Mouse (Mus musculus): ENCODE results near the gene Zmynd15.
A peak's percentile ranks its signal among the peaks of the same experiment; 100 is the strongest.
"Not testable (repeated sequence)": the region's sequence is repeated elsewhere in the genome, so short reads cannot be mapped to it uniquely, and the experiment has no call there.

The Zmynd15 gene

DNA sequence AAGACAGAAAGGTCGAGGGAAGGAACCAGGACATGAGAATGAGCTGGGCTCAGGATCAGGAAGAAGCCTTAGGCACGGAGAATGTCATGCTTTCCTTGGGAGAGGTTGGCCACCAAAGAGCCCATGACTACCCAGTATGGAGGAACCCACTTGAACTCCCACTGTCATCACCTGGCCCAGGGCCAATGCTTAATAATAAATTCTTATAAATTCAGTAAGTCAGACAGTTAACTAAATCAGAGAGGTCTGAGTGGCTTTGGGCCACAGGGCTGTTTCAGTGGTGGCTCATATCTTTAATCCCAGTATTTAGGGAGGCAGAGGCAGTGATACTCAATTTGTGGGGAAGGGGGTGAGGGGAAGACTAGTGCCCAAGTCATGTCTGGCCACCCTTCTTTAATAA is 8.3 kb upstream of the Zmynd15 start:
- DNase-seq: no peak

DNA sequence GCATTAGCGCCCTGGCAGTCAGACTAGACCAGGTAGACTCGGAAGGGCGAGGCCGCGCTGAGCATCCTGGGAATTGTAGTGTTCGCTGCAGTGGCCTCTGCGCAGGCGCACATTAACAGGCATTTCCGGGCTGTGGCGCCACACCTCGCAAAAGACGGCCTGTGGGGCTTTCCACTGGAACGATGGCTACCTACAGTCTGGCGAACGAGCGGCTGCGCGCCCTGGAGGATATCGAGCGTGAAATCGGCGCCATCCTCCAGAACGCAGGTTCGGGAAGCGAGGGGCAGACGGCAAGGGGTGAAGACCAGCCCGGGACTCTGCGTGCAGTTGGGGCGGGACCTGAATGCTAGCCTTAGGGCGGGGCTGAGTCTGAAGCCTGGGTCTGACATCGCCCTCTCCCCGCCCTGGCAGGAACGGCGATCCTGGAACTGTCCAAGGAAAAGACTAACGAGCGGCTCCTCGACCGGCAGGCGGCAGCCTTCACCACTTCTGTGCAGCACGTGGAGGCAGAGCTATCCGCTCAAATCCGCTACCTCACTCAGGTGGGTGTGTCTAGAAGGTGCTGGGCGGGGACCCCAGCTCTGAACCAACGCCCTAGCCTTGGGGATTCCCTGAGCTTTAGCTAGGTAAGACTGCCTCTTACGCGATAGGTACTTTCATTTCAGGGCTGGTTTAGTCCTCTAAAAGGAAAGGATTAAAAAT is 7.3 kb upstream of the Zmynd15 start, which contains the start of gene Med11:
TSS of gene Med11 (plus strand) at position 123 of the 702 bp plus-strand sequence.
- DNase-seq: peak; percentile 92 to 93

DNA sequence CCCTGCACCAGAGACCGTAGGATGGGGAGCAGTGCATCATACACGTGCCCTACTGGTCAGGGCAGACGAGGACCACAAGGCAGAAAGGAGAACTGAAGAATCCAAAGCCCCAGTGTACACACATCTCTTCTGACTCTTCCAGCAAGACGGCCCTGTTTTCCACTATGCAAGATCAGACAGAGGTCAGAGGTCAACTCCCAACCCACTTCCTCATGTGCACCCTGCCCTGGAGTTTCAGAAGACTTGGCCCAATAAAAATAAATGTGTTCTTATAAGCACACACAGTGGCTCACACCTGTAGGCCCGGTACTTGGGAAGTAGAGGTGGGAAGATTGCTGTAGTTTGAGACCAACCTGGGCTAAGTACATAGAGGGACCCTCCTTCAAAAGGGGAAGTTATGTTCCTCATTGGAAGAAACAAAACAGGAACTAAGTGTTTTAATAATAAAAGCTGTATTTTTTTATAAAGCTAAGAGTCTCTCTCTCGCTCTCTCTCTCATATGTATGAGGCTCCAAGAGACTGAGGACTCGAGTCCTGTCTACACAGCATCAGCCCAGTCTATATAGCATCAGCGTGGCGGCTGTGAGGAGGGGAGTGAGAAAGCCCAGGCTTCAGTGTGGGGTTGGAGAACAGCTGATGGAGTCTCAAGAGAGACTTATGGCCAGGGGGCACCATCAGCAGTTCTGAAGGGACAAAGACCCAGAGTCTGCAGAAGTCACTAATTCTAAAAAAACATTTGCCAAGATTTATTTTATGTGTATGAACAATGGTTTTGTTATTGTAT is 5.8 kb upstream of the Zmynd15 start:
- no peak for DNase-seq

DNA sequence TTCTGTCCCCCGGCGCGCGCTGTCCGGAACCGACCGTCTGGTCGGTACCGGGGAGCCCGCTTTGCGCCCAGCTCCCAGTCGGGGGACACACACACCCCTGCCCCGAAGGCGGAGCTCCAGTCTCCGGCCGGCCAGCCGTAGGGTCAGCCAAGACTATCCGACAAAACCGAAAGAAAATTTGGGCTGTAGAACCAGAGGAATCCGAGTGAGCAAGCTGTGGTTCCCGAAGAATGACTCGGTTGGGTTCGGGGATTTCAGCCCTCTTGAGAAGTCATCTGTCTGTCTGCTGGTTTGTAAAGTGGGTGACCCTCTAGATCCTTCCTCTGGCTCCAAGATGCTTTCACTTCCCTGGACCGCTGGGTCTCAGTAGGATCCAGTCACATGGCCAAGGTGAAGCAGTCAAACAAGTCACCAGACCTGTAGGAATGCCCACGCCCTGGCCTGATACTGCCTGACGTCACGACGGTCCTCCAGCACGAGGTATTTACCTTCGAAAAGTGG is 418 bp downstream of the Zmynd15 start, which contains the start of gene Cxcl16:
TSS of gene Cxcl16 (minus strand) at position 384 of the 501 bp plus-strand sequence.
- DNase-seq: no peak

DNA sequence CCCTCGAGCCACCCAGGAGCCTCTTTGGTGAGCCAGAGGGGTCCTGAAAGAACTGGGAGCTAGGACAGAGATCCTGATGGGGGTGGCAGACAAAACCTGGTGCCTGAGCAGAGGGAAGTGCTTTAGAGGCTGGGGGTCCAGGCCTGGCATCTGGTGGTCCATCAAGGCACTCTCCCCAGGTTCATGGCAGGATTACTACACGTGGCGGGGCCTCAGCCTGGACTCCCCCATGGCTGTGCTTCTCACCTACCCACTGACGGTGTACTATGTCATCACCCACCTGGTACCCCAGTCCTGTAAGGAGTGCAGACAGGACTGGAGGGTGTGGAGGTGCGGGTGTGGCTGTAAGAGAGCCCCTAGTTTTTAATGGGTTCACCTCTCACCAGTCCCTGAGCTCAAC is 4.7 kb downstream of the Zmynd15 start:
- no peak for DNase-seq

DNA sequence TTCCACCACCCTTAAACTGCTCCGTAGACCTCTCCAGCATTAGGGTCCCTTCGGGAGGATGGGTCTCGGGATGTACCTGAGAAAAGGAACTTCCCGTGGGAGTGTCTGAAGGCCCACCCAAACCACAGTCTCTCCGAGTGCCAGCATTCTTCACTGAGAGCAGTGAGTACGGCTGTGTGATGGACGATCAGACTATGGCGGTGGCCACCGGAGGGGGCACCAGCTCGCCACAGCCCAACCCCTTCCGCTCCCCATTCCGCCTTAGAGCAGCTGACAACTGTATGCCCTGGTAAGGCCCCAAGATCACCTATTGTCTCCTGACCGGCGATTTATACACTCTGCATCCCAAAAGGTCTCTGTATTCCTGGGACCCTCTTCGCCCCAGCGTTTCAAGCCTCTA is 6.0 kb downstream of the Zmynd15 start:
- DNase-seq: no peak

DNA sequence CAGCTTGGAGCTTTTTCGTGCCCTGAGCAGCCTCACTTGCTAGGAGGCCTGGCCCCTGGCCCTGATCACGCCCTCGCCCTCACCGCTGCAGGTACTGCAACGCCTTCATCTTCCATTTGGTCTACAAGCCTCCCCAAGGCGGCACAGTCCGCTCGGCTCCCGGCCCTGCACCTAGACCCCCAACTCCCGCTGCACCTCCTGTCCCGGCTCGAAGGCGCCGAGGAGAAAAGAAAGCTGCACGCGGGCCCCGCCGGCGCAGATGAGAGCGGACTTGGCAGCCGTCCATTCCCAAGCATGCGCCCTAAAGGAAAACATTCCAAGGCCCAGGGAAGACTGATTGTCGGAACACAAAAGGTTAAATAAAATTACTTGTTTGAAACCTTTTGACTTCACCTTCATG is 6.6 kb downstream of the Zmynd15 start:
- no peak for DNase-seq

DNA sequence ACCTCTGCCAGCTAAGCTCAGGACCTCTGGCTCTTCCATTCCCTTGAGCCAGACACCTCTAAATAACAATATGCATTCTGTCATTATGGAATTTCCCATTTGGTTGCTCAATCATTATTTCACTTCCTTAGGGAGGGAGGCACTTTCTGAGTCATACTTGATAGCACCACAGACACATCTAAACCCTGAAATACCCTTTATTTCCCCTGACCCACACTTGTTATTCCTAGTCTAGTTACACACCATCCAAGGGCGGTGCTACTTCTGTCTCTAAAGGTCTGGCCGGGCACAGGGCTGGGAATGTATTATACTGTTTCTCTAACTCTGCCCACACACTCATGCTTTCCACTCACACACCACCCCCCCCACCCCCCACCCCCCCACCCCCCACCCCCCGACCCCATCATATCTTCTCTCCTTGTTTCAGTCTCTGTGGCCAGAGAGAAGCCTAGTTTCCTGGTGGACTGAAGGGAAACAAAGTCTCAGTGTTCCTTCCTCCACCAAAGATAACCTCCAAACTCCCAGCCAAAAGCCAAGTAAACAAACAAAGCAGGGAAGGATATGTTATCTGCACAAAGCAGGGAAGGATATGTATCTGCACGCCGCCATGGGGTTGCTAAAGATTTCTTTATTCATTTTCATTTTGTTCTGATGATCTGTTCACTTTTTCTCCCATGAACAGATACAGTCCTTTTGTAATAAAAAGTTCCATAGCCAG is 8.8 kb downstream of the Zmynd15 start:
- DNase-seq: no peak

DNA sequence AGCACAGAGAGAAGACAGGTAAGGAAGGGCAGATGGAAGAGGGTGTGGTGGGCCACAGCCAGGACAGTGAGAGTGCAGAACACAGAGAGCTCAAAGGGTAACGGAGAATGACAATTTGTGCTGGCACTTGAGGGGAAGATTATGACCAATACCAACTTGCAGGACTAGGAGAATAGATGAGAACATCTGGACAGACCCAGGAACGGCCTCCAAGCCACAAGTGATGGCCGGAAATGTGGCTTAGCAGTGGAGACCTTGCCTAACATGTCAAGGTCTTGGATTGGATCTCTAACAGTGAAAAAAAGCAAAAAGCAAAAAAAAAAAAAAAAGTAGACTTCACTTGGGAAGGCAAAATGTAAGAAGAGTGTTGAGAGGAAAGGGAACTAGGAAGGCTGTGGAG is 10.5 kb downstream of the Zmynd15 start:
- DNase-seq: no peak

DNA sequence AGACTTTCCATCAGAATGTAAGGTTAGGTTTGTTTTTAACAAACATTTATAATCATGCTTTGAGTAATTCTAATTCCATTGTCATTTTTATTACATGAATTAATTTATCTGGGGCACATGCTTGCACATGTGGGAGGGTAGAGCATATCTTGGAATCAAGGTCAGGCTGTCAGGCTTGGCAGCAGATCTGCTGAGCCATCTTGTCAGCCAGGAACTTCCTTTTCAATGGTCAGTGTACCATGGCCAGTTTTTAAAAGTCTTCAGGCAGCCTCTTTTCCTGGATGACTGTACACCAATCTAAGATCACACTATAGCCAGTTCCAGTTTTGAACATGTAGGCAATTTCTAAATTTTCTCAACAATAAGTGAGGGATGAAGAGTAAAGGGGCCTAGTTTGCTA is 13.5 kb downstream of the Zmynd15 start:
- no peak for DNase-seq

DNA sequence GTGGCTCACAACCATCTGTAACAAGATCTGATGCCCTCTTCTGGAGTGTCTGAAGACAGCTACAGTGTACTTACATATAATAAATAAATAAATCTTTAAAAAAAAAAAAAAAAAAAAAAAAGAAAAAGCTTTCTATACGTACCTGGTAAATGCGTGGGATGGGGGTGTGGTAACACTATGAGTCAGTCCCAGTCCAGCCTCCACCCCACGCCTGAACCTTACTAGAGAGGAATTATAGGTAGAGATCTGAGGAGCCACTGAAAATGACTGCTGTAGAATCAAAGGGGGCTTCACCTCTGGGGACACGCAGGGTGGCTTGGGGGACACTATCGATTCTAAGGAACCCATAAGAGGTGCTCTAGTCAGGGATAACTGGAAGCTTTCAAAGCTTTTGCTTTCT is 14.1 kb downstream of the Zmynd15 start:
- not testable (repeated sequence) for DNase-seq

DNA sequence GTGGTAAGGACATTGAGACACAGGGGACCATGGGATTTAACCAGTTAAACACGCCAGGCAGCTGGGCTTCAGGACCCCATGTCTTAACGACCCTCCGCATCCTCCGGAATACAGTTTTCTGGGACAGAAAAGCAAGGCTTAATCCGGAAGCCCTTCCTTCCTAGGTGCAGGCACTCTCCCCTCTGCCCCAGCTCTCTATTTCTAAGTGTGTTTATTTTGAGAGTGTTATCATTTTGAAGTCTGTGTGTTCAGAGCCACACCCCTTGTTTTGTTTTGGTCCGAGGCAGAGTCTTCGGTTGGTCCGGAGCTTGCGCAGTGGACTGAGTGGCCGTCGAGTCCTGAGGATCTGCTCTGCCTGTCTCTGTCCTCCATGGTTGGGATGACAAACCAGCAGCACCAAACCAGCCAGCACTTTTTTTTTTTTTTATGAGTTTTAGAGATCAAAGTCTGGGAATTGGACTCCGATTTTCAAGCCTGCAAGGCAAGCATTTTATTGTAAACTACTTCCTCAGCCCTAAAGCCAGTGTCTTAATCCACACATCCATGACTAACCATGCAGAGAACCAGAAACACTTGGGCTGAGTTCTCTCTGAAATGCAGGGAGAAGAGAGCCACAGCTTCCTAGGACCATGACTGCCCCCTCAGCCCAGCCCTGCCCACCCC is 15.8 kb downstream of the Zmynd15 start:
- no peak for DNase-seq

DNA sequence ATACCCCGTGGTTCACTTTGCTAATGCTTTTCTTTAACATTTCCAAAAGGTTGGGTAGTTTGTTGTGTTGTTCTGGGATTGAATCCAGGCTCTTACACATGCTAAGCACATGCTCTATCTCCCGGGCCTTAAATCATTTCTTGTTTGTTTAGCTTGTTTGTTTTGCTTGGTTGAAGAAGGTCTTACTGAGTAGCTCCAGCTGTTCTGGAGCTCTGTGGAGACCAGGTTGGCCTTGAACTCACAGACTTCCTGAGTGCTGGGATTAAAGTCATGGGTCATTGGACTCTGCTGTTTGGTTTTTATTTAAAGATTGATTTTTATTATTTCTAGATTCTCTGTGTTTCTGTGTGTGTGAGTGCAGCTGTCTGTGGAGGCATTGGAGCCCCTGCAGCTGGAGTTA is 26.3 kb downstream of the Zmynd15 start:
- DNase-seq: no peak

DNA sequence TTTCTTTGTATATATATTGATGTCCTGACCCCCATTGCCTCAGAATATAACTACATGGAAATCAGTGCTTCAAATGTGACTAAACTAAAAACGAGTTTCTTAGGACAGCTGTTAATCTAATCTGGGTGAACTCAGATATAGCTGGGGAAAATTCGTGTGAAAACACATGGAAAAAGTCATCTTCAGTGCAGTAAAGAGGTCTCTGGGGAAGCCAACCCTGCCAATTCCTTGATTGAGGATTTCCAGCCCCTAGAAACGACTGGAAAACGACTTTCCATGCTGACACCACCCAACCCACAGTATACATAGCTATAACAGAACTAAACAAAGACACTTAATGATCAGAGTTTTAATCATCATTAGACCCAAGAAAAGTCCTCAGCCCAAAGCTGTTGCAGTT is 28.6 kb downstream of the Zmynd15 start:
- no peak for DNase-seq

DNA sequence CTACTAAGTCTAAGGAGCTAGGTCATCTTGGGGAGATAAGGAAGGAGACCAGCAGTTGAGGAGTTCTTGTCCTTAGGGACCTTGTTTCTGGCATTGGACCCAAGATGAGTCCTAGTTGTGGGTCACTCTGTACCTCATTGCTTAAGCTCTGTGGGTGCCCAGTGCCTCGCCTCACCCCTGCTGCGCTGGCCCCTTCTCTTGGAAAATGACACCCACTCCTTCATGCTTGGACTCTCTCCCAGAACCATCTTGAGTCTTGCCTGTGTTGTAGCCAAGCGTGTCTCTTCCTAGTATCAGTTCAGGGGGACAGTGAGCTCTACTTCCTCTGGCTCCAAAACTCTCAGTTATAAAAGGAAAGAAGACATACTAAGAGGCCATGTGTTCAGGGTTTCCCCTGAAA is 29.9 kb downstream of the Zmynd15 start:
- DNase-seq: no peak

DNA sequence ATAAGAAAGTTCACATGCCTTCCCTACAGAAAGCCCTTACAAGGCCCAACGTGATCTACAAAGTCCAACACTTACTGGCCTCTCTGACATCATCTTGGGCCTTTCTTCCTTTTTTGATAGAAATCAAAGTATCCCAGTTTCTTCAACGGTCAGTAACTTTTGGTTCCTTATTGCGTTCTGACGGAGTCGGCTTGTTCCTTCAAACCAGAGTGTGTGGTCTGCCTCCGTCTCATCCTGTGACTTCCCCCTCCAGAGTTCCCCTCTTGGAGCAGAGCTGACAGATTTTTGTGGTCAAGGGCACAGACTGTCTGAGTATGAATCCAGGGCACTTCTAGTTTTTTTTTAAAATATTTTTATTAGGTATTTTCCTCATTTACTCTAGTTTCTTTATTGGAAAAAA is 30.5 kb downstream of the Zmynd15 start:
- no peak for DNase-seq

DNA sequence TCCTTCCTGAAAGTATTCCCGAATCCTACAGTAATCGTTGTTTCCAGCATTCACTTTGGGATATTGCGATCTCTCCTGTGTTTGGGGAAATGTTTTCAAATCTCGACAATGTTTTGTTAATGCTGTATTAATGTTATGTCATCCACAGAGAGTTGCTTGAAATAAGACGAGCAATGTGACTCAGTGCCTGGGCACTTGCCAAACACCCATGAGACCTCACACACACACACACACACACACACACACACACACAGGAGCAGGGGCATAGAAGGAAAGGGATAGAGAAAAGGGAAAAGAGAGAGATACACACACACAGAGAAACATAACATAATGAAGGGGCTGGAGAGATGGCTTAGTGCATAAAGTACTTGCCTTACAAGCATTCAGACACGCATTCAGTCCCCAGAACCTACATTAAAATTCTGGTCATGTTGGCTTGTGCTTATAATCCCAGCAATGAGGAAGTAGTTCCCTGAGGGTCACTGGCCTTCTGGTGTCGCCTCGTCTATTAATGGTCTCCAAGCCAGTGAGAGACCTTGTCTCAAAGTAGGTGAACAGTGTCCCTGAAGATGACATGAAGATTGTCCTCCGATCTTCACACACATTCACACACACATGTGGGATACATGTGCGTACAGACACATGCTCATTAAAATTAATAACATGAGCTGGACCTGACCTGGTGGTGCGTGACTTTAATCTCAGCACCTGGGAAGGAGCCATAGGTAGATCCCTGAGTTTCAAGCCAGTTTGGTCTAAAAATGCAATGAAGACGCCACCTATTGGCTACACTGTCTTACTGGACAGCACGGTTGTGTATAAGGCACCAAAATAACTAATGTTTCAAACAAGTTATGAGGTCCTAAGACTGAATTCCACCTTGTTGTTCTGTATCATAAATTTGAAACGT is 40.6 kb downstream of the Zmynd15 start:
- no peak for DNase-seq

DNA sequence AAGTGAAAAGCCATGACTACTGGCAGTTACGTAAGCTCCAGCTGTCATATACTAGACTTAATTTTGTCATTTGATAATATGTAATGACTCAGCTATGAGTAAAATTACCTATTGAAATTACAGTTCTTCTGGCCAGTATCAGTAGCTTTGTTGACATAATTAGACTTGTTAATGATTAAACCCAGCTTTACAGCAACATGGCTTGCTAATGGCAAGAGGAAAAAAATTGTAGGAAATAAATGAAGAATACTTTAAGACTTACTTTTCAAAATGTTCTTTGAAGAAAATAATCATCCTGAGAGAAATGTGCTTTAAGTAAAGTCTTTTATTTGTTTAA is 41.2 kb downstream of the Zmynd15 start:
- DNase-seq: no peak

DNA sequence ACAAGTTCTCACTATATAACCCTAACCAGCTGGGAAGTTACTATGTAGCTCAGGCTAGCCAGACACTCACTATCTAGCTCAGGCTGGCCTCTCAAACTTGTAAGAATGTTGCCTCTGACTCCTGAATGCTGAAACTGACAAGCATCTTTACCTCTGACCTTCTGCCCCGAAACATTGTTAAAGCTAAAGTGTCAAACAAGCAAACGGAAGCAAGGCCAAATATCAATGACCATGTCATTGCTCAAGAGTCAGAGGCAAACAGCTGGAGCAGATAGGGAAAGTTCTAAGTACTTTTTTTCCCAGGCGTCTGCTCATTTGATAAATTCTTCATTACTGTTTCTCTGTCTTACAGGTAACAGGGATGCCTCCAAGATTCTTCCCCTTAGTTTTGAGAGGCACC is 42.8 kb downstream of the Zmynd15 start:
- no peak for DNase-seq

DNA sequence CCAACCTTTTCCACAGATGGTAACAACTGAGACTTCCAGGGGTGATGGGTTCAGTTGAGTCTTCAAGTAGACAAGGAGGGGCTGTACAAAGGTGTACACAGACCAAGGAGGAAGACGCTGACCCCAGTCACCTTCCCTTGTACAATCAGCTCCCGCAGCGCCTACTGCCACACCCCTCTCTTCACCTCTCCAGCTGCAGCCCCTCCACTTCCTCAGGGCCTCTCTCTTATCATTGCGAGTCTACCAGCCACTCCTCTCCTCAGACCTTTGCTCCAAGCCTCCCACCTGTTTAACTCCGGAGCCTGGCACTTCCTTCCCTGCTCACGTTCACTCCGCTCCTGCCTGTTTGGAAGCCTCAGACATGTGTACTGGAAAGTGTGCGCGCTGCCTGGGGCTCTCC is 45.7 kb downstream of the Zmynd15 start, which contains the start of gene Tm4sf5:
TSS of gene Tm4sf5 (plus strand) at position 275 of the 400 bp plus-strand sequence.
- no peak for DNase-seq

DNA sequence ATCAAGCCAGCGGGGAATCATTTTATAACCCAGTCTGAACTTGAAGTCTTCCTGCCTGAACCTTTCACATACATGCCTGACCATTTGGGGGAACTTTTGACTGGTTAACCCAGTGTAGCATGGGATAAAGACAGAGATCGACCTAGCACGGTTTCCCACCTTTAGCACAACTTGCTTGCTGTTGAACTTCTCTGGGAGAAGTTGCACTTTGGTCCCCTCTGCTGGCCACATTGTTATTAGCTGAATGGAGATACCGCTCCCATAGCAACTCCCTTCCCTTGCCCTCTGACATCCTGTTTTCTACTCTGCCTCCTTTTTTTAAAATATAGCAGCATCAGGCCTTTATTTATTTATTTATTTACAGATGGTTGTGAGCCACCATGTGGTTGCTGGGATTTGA is 47.2 kb downstream of the Zmynd15 start:
- DNase-seq: peak; percentile 82 to 84
